Mouse (Mus musculus): Measurements from ENCODE around the gene Cela1. TPM values are rescaled to one million over a fixed set of nuclear protein-coding genes. Genes with fewer than 3 reads are reported as not detected.

Gene Cela1
- polyA plus RNA-seq (2012; rRNA removed) (2.6 and 3.9 TPM in 2 replicates), polyA plus RNA-seq (2014; fragmentation: Nextera tagmentation; extraction: Ambion mirVana) (2.8 and 3.4 TPM in 2 replicates)

GRCm38 (mm10) chr15:100687430-100687971 lies at the start of gene Cela1:
Gene Cela1 (minus strand): TSS chr15:100687921.
- Histone ChIP-seq H3K27me3 (ENCODE audit: control insufficient read depth, insufficient read depth, low read length) (no peaks in the 10 kb centered on the region), H3K27ac (replicated peaks; ENCODE audit: low read depth, low read length) (no peak within 1 kb of the TSS), H3K4me1 (ENCODE audit: control insufficient read depth, insufficient read depth, low read length) (peaks cover 4% of the 10 kb centered on the region; the same call in 1 of the 2 replicates), H3K9ac (ENCODE audit: low read depth, low read length, severe bottlenecking) (no peak within 1 kb of the TSS), H3K36me3 (ENCODE audit: control insufficient read depth, insufficient read depth, low read length) (no peaks in the 10 kb centered on the region), H3K4me3 (replicated peaks; ENCODE audit: low read length) (no peak within 1 kb of the TSS), H3K9me3 (ENCODE audit: control insufficient read depth, low read length) (peaks cover 6% of the 10 kb centered on the region), H3K4me2 (replicated peaks; ENCODE audit: low read depth, low read length, severe bottlenecking) (no peak within 1 kb of the TSS)
- WGBS = 80% methylated on average over 8 of the region's 8 CpGs
- no peak for TF ChIP-seq POLR2A (IDR thresholded peaks at IDR 0.05; ENCODE audit: borderline replicate concordance, extremely low read depth, insufficient read depth, insufficient read length)
- no peak for ATAC-seq (ENCODE audit: low FRiP score, low read depth)
- no peak for DNase-seq (ENCODE audit: low spot score)

- peaks cover 4% of the 10 kb centered on the region; the same call in 1 of the 2 replicates for H3K27me3 ChIP-seq (ENCODE audit: control insufficient read depth, insufficient read depth, low read length)
- no peak overlapping the region for H3K27ac ChIP-seq (replicated peaks; ENCODE audit: low read depth, low read length)
- no peak for TF ChIP-seq POLR2A (IDR thresholded peaks at IDR 0.05; ENCODE audit: borderline replicate concordance, extremely low read depth, insufficient read depth, insufficient read length)
- 83% methylated on average over 9 of the region's 9 CpGs for WGBS
- no peak for DNase-seq (ENCODE audit: low spot score)
- no peak overlapping the region for H3K4me2 ChIP-seq (replicated peaks; ENCODE audit: low read depth, low read length, severe bottlenecking)
- no peak overlapping the region for H3K4me3 ChIP-seq (replicated peaks; ENCODE audit: low read length)
- H3K4me1 ChIP-seq (ENCODE audit: control insufficient read depth, insufficient read depth, low read length) = no peaks in the 10 kb centered on the region
- H3K9ac ChIP-seq (ENCODE audit: low read depth, low read length, severe bottlenecking) = no peak overlapping the region
- no peaks in the 10 kb centered on the region for H3K9me3 ChIP-seq (ENCODE audit: control insufficient read depth, low read length)
- no peaks in the 10 kb centered on the region for H3K36me3 ChIP-seq (ENCODE audit: control insufficient read depth, insufficient read depth, low read length)
- no peak for ATAC-seq (ENCODE audit: low FRiP score, low read depth)
Observed at GRCm38 (mm10) chr15:100735953-100736300, 48.2 kb upstream of the Cela1 start.

GRCm38 (mm10) chr15:100735095-100735952 lies 47.6 kb upstream of the Cela1 start:
- Histone ChIP-seq H3K9me3 (ENCODE audit: control insufficient read depth, low read length) (no peaks in the 10 kb centered on the region), H3K4me3 (replicated peaks; ENCODE audit: low read length) (no peak overlapping the region), H3K4me1 (ENCODE audit: control insufficient read depth, insufficient read depth, low read length) (no peaks in the 10 kb centered on the region), H3K27me3 (ENCODE audit: control insufficient read depth, insufficient read depth, low read length) (peaks cover 10% of the 10 kb centered on the region), H3K9ac (ENCODE audit: low read depth, low read length, severe bottlenecking) (no peak overlapping the region), H3K36me3 (ENCODE audit: control insufficient read depth, insufficient read depth, low read length) (no peaks in the 10 kb centered on the region), H3K4me2 (replicated peaks; ENCODE audit: low read depth, low read length, severe bottlenecking) (no peak overlapping the region), H3K27ac (replicated peaks; ENCODE audit: low read depth, low read length) (no peak overlapping the region)
- DNase-seq (ENCODE audit: low spot score) = no peak
- no peak for ATAC-seq (ENCODE audit: low FRiP score, low read depth)
- 86% methylated on average over 14 of the region's 15 CpGs for WGBS
- TF ChIP-seq POLR2A (IDR thresholded peaks at IDR 0.05; ENCODE audit: borderline replicate concordance, extremely low read depth, insufficient read depth, insufficient read length) = no peak

- Histone ChIP-seq H3K4me2 (replicated peaks; ENCODE audit: low read depth, low read length, severe bottlenecking) (no peak overlapping the region), H3K27ac (replicated peaks; ENCODE audit: low read depth, low read length) (no peak overlapping the region), H3K9ac (ENCODE audit: low read depth, low read length, severe bottlenecking) (no peak overlapping the region), H3K4me1 (ENCODE audit: control insufficient read depth, insufficient read depth, low read length) (peaks cover 6% of the 10 kb centered on the region), H3K4me3 (replicated peaks; ENCODE audit: low read length) (no peak overlapping the region), H3K27me3 (ENCODE audit: control insufficient read depth, insufficient read depth, low read length) (peaks cover 37% of the 10 kb centered on the region), H3K36me3 (ENCODE audit: control insufficient read depth, insufficient read depth, low read length) (no peaks in the 10 kb centered on the region), H3K9me3 (ENCODE audit: control insufficient read depth, low read length) (no peaks in the 10 kb centered on the region)
- 30% methylated on average over 5 of the region's 5 CpGs for WGBS
- DNase-seq (ENCODE audit: low spot score) = no peak
- TF ChIP-seq POLR2A (IDR thresholded peaks at IDR 0.05; ENCODE audit: borderline replicate concordance, extremely low read depth, insufficient read depth, insufficient read length) = no peak
- no peak for ATAC-seq (ENCODE audit: low FRiP score, low read depth)
Observed at GRCm38 (mm10) chr15:100732580-100732979, 44.9 kb upstream of the Cela1 start.

- no peak for TF ChIP-seq POLR2A (IDR thresholded peaks at IDR 0.05; ENCODE audit: borderline replicate concordance, extremely low read depth, insufficient read depth, insufficient read length)
- Histone ChIP-seq H3K36me3 (ENCODE audit: control insufficient read depth, insufficient read depth, low read length) (no peaks in the 10 kb centered on the region), H3K27ac (replicated peaks; ENCODE audit: low read depth, low read length) (no peak overlapping the region), H3K4me2 (replicated peaks; ENCODE audit: low read depth, low read length, severe bottlenecking) (no peak overlapping the region), H3K9ac (ENCODE audit: low read depth, low read length, severe bottlenecking) (no peak overlapping the region), H3K9me3 (ENCODE audit: control insufficient read depth, low read length) (no peaks in the 10 kb centered on the region), H3K27me3 (ENCODE audit: control insufficient read depth, insufficient read depth, low read length) (peaks cover 38% of the 10 kb centered on the region), H3K4me3 (replicated peaks; ENCODE audit: low read length) (no peak overlapping the region), H3K4me1 (ENCODE audit: control insufficient read depth, insufficient read depth, low read length) (peaks cover 6% of the 10 kb centered on the region)
- WGBS = 42% methylated on average over 9 of the region's 9 CpGs
- DNase-seq (ENCODE audit: low spot score) (no peak), ATAC-seq (ENCODE audit: low FRiP score, low read depth) (no peak)
Observed at GRCm38 (mm10) chr15:100731081-100731480, 43.4 kb upstream of the Cela1 start.

All from limb, embryonic 14.5 days (tissue).